Mouse (Mus musculus) heart, adult 9 months (tissue): ENCODE measurements at regions not wholly inside any gene's neighbourhood (a gene's known extent, or its start where the extent isn't known, plus 50 kb on each side); places are given as distances from the start of the nearest gene placed in this dataset.

Source experiments
- DNase-seq, 2 experiments: peaks; one replicate each; pipeline ENCODE4 v3.0.0; 2022; ENCODE audit warnings: low spot score in 2 of 2

DNA sequence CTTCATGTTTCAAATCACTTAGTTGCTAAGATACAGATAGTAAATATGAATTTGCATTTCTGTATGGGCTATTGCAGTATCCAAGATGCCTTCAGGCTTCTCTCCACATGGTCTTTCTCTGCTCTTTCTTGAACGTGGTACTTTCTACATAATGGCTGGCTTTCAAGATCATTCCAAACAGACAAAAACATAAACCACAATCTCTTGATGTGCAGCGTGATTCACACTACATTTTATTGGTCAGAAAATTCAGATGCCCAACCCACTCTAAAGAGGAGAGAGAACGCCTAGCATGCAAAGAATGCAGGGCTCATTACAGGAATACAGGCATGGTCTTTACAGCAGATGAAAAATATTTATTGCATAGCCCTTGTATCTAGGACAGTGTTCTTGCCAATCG, 235.2 kb downstream of the Papss1 start:
- DNase-seq = no peak

DNA sequence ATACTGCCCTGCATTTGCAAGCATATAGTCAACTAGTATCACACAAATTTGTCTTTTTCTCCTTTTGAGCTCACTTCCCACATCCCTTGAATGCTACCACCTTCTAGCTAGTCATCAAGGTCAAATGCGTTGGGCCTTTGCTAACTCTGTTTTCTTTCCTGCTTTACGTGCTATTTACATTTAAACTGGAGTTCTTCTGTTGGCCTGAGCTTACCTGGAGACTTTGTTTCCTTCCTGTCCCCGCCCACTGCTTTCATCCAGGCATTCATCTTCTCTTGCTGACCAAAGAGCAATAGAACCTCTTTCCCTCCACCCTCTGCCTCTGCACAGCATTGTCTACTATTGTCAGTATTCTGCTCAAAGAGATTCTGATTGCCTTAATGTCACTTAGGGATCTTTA, 237.0 kb downstream of the Papss1 start:
- no peak for DNase-seq

DNA sequence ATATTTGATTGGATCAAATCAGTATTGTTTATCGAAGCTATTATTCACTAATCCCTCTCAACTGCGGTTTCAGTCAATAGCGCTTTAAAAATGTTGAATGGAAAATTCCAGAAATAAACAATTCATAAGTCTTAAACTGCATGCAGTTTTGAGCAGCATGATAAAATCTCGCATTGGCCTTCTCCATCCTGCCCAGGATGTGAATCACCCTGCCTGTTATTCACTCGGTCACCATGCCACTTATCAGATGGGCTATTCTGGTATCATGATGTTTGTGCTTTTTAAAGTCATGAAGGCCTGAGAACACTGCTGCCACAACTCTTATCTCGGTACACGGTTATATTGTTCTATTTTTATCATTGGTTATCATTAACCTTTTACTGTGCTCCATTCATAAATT, 238.3 kb downstream of the Papss1 start:
- peak in 1 of 2 experiments; percentile 3 for DNase-seq

DNA sequence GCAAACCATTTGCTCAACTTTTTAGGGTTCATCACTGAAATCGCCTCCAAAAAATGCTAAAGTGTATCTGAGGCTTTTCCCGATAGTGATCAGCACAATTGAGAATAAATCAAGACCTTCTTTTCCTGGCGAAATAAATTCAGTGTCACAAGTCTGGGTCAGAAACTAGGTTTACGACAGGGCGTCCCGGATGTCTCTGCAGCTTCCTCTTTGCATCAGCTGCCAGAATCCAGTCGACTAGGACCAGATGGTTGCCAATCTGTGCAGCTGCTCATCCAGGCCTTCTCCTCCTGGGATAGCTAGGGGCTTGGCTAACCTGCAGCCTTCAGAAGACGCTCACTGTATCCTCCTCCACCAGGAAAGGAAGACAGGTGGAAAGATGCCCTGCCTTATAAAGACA, 243.6 kb downstream of the Papss1 start:
- DNase-seq = peak in 1 of 2 experiments; percentile 1

DNA sequence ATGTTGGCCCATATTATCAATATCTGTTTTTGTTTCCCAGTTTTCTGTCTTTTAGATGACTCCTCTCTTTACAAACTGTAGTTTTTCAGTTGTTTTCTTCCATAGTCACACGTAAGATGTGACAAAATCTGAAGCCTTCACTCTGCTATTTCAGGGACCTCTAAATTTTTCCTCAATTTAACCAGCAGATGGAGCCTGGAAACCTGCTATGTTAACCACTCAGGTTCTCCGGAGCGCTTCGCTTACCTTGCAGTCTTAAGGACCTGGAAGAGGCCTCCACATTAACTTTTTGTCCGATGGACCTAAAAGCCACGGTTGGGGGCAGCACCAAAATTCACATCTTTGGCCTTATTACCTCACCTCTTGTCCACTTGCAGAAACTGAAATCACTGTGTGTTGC, 248.4 kb downstream of the Papss1 start:
- DNase-seq = no peak

DNA sequence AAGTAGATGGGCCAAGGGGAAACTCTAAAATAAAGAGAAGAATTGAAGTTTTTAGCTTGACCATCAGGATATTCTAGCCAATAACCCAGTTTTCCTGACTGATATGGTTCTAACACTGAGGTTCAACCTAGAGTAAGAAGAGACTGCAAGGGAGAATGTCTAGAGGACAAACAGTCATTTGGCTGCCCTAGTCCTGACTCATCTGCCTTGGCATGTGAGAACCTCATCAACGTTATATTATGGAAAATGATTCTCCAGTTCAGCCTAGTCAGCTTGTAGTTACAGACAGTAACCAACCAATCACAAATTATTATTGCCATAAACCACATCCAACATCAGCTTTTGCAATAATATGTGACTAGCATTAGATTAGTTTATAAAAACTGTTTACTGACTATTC, 254.2 kb downstream of the Papss1 start:
- DNase-seq = no peak

DNA sequence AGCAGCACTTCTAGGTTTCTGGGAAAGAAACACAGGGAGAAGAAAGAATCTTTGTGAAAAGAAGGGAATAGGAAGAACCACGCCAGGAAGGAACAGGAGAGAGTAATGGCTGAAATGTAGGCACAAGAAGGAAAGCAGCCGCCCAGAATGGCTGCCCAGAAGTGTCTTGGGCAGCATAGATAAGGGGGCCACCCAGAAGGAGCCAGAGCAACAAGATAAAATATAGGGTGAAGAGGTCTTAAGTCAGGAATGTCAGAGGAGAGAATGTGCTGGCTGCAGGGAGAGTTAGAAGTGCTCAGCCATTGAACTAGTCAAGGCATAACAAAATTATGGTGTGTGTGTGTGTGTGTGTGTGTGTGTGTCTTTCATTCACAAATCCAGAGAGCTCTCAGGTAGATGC, 227.7 kb upstream of the Dkk2 start:
- no peak for DNase-seq

DNA sequence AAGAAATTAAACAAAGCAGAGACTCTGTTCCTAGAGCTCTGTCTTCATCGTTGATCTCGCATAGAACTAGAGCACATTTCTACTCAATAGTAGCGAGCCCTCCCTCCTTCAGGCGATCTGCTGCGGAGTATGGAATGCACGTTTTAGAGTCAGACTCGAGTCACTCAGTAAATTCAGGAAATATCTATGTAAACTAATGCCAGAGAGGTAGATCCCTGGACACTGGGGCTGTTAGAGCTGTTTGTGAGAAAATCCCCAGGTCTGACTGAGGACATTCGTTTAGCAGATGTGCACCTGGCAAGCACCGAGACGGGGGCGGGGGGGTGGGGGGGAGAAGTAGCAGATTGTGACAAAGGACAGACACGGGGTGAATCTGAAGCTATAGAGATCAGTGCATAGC, 226.0 kb upstream of the Dkk2 start:
- no peak for DNase-seq

DNA sequence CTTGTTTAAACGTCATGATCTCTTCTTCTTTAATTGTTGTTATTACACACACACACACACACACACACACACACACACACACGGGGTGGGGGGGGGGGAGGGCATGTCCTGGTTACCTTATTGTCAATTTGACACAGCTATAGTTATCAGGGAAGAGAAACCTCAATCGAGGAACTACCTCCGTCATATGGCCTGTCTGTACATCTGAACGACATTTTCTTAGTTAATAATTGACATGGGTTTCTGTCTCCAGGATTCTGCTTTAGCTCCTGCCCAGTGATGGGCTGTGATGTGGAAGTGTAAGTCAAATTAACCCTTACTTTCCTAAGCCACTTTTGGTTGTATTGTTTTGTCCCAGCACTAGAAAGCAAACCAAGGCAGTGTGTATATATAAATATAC, 220.0 kb upstream of the Dkk2 start:
- no peak for DNase-seq

DNA sequence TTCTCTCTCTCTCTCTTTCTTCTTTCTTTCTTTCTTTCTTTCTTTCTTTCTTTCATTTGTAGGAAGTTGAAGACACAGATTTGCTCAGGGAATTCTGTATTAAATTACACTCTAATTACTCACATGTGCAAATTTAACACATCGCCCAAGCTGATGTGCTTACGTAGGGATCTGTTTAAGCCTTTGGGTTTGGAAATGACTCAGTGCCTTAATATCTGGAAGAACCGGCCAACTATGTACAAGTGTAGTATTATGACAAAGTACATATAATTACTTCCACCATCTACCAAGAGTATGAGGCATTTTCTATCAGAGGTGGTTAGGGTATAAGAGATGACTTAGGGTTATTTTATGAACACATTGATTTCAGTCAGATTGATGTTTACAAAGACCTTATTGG, 217.8 kb upstream of the Dkk2 start:
- DNase-seq = no peak

DNA sequence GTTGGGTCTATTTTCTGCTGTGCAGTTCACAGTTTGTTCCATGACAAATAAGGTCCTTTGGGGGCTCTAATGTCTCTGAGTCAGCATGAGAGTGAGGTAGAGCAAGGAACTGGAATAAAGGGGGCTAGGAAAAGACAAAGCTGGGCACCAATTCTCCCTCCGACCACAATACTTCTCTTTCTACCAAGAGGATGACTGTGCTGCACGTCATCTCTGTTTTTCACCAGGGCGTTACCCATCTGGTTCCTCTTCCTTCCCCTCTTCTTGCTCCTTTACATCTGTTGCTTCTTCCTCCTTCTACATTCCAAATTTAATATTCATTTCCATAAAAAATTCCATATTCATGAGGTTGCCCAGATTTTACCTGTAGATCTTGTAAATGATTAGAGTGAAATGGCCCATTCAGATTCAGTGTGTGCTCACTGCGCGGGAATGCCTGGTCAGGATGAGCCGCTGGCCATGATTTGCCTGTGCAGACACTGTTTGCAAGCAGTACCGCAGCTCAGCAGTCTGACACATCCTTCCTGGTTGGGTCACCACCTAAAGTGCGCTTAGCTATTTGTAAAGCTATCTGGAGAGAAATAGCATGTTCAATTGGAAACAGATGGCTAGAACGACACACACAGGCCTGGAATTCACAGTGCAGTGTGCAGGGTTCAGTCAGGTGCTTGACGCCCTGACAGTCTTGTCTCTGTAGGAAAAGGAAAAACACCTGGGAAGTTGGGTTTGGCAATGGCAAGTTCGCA, 216.7 kb upstream of the Dkk2 start:
- peak; percentile 18 to 21 for DNase-seq

DNA sequence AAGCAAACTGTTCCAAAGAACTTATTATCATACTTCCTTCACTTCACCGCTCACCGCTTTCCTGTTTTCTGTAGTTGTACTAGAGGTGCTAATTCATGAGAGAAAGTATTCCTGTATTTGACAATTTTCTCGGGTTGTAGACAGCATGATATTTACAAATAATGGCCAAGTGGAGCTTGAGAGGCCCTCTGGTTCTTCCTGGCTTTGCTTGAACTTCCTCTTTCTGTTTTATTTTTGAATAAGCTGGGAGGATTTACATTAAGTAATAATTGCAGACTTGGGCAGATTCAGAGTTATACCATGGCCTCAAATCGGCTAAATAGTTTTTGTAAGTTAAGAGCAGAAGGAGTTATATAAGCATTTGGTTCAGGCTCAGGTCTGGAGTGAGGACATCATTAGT, 215.8 kb upstream of the Dkk2 start:
- DNase-seq = no peak

DNA sequence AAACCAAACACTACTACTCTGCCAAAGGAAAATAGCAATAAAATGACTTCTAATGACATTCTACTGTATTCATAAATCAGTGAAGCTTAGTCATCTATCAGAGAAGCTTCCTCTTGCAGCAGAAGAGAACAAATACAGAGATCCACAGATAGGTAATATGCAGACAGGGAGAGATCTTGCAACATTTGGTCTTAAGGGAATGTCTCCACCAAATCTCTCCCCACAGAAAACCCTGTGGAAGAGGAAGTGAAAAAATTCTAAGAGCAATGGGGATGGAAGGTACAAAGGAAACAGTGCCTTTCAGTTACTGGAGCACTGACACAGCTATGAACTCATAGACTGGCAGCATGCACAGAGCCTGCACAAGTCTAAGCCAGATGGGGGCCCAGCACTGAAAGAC, 202.4 kb upstream of the Dkk2 start:
- no peak for DNase-seq

DNA sequence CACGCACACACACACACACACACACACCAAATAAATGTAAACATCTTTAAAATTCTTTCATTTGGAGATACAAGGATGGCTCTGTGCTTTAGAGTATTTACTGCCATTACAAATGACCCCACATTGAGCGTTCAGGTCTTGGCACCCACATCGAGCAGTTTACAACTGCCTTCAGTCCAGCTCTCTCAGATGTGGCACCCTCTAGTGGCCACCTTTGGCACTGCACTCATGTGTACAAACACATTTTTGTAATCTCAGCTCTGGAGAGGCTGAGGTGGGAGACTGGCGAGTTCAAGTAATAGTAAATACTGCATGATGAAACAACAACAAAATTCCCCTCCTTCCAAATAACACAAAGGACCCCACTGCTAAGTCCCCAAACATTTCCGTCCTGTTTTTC, 198.6 kb upstream of the Dkk2 start:
- no peak for DNase-seq

DNA sequence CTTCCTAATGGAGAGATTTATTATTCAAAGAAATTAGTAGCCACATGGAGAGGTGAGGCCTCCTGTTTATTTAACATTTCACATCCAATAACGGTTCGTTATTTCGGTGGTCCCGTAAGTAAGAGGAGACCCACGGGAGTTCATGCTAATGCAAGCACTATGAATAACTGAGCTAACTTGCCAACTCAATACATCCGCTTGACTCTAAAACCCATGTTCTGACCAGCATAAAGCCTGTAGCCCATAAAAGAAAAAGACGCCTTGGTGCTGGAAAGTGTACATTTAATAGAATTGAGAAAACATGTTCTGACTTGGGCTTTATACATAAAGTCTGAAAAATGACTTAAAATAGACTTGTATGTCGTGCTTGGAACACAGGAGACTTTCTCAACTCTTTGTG, 198.1 kb upstream of the Dkk2 start:
- DNase-seq = no peak

DNA sequence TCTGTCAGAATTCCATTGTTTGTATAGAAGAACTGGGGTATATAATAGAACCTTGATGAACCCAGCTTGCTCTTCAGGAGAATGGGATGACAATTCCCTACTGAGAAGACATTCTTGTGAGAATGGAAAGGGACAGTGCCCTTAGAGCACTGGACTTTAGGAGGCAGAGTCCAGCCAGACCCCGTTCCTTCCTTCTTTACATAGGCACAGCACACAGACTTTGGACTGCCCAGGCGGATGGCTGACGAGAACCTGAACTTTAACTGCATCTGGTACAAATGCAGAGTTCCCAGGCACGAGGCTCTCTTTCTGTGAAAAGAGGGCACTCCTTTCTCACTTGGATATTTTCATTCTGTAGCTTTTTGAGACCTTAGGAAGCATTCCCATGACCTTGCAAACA, 197.4 kb upstream of the Dkk2 start:
- DNase-seq = no peak

DNA sequence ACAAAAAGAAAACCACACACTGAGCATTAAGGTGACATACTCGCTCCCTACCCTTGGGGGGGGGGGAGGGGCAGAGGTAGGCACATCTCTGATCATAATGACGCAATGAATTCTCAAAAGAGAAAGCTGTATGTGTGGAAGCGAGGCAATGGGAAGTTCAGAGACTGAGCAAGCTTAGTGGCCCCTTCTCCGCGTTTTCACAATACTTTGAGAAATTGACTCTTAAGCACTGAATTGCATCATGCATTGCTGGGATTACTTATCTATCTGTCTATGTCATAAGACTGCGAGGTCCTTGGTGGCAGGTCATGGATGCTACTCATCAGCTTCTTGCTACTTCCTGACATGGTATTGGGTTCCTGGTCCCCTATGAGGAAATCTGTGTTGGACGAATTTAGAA, 193.2 kb upstream of the Dkk2 start:
- DNase-seq = no peak

DNA sequence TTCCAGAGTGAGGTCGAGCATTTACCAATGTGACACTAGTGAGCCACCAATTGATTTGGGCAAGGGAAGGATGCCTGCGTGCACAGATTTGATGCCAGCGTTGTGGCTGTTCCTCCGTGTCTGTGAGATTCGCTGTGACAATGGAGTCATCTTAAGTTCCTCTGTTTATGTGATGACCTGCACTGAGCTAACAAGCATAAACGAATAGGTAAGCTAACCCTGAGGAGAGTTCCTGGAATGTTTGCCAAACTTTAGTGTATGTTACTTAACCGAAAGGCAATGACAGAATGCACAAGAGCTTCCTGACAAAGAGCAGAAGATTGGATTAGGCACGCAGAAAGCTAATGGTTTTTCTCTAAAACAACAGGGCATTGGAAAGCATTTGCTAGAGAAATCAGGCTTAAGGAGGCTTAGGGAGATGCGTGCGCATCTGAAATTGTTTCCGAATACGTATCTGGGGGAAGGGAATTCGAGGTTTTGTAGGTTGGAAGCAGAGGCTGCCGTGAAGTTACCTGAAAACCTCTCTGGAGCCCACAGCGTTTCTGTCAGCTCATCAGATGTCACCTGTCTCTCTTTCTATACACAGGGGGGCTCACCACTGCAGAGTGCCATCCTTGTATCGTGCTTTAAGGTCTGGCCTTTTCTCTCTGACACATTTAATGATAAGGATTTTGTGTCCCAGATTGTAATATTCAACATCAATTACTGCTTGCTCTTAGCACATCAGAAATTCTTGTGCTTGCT, 191.9 kb upstream of the Dkk2 start:
- DNase-seq = no peak

DNA sequence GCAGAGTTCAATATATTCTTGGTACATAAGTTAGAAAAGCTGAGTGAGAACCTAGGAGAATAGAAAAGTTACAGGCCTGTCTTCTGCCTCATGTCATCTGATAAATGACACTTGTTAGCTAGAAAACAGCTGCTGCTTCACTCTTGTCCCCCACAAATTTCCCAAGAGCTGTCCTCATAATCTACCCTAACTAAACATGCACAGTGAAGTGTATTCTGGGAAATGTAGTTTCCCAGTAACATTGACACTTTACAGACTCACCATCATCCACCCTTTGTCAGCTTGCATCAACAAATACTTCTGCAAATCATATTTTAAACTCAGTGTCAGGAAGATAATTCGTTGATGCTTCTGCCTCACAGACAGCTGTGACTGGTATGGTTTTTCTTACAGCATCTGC, 190.0 kb upstream of the Dkk2 start:
- no peak for DNase-seq

DNA sequence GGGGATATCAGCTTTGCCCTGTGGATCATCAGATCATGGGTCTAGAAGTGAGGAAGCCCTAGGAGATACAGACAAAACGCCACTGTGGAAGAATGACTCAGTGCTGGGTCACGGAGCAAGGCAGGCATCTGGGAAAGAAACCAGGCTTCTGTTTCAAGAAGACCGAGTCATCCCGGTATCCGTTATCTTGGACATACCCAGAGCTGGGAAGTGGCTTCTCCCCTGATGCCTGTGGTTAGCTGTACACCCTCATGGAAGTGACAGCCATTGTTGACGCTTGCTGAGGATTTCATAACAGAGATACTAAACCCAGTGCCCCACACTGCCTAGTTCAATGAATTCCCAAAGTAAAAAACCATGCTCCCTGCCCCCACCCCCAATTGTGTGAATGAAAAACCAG, 171.6 kb upstream of the Dkk2 start:
- DNase-seq = no peak

DNA sequence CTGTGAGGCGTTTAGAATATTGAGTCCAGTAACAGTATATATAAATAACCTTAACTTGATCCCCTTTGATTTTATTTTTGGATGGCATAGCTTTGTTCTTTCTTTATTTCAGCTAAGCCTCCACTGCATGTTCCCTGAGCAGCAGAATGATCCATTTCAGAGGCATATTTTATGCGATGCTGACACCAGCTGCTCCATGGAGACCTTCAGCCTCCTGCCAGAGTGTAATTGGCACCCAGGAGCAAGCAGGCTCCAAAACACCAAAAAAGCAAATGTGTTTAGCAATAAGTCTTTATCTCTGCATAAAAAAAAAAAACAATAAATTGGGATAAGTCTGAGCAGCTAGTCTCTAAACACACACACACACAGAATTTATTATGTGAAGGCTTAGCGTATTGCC, 170.7 kb upstream of the Dkk2 start:
- no peak for DNase-seq

DNA sequence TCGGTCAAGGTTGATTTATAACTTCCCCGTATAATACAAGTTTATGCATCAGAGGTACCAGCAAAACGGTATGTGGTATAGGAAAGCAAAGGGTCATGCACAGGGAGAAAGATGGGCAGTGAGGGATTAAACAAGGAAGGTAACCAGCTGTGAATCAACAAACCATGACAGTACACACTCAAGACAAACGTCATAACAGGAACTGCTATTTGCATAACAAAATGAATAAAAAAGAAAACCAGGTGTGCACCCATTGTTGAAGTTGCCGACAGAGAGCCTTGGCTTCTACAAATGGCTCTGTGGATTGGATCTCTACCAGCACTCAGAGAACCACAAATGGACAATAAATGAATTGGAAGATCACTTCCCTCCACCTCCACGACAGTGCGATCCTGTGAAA, 170.1 kb upstream of the Dkk2 start:
- no peak for DNase-seq

DNA sequence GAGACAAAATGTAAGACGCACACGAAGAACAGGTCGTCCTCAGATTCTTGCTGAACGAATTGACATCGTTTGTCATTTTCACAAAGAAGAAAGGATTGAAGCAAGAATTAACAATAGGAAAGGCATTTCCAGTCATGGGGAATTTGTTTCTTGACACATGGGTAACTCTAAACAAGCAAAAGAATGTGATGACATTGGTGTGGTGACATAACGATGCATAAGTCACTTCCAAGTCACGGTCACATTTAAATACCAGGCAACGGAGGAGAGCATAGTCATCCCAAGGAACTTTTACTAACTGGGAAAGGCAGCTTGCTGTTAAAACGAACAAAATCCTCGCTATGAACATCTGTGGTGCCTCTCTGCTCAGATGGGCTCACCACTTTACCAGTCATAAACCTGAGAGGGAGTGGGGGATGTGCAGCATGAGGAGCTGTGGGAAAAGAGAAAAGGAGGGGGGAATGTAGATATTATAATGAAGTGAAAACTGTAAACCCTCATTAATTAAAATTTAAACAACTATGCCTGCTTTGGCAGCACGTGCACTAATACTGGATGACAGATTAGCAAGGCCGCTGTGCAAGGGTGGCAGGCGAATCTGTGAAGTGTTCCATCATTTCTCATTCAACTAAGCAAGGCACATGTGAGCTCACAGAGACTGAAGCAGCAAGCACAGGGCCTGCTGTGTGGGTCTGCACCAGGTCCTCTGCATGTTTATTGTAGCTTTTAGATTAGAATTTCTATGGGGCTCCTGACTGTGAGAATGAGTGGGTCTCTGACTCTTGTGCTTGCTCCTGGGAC, 167.2 kb upstream of the Dkk2 start:
- no peak for DNase-seq
